8 mouse cellular contexts compared by ENCODE assay signal in the genomic region with DNA sequence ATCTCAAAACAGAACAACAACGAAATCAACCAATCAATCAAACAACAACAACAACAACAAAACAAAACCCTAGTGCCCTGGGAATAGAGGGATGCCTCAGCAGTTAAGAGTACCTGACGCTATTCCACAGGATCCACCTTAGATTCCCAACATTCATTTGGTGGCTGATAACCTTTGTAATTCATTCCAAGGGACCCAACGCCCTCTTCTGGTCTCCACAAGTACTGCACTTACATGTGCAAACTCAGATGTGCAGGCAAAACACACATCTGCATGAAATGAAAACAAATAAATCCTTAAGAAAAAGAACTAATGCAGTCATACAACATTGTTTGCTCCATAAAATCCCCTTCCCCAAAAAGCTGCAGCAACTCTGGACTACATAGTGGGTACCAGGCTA. TPM values are rescaled to one million over a fixed set of nuclear protein-coding genes. Genes with fewer than 3 reads are reported as not detected.
DNase-seq lines count a peak whose midpoint lies in the region; ATAC-seq and TF ChIP-seq lines count a peak whose summit lies in the region.

No protein-coding gene starts in this region.

- DNase-seq in hindbrain, postnatal 0 days (ENCODE audit: low spot score): peak; percentile 57
- DNase-seq in right cerebral cortex, postnatal 14 days: peak; percentile 35
- DNase-seq in right cerebral cortex, adult 18-20 months: no peak
- peak; percentile 28 for DNase-seq in WW6 (ENCODE audit: low read depth, low spot score)
- peak; percentile 42 for DNase-seq in retina, postnatal 1 day
- no peak for DNase-seq in c-Kit-positive CD71-positive TER-119-positive erythroid progenitor cells, embryonic 14.5 days (ENCODE audit: low spot score)
- DNase-seq in cerebellum, adult 11 months: no peak

- TF ChIP-seq CTCF in hindbrain, postnatal 0 days (IDR thresholded peaks at IDR 0.05; ENCODE audit: low read depth): peak; percentile 81

- H3K9me3 ChIP-seq in hindbrain, postnatal 0 days (ENCODE audit: low read length): no peaks in the 10 kb centered on the region
- no peaks in the 10 kb centered on the region for H3K9me3 ChIP-seq in hindbrain, embryonic 16.5 days (ENCODE audit: control insufficient read depth, low read length)

- no peak for ATAC-seq in hindbrain, postnatal 0 days
- ATAC-seq in hindbrain, embryonic 16.5 days: no peak

- WGBS in hindbrain, postnatal 0 days: 27% methylated on average over 3 of the region's 3 CpGs
- 32% methylated on average over 3 of the region's 3 CpGs for WGBS in hindbrain, embryonic 16.5 days

- no peaks in the 10 kb centered on the region for H3K27me3 ChIP-seq in hindbrain, postnatal 0 days (ENCODE audit: insufficient read depth, low read length)
- no peaks in the 10 kb centered on the region for H3K27me3 ChIP-seq in hindbrain, embryonic 16.5 days (replicated peaks; ENCODE audit: control insufficient read depth, insufficient read depth, low read length)

- no peaks in the 10 kb centered on the region for H3K36me3 ChIP-seq in hindbrain, postnatal 0 days (ENCODE audit: insufficient read depth, low read length)
- no peaks in the 10 kb centered on the region for H3K36me3 ChIP-seq in hindbrain, embryonic 16.5 days (ENCODE audit: control insufficient read depth, insufficient read depth, low read length)

- H3K9ac ChIP-seq in hindbrain, postnatal 0 days (replicated peaks; ENCODE audit: low read length): no peak overlapping the region
- H3K9ac ChIP-seq in hindbrain, embryonic 16.5 days (ENCODE audit: low read depth, low read length): no peak overlapping the region

- no peaks in the 10 kb centered on the region for H3K4me1 ChIP-seq in hindbrain, postnatal 0 days (ENCODE audit: insufficient read depth, low read length)
- no peaks in the 10 kb centered on the region for H3K4me1 ChIP-seq in hindbrain, embryonic 16.5 days (ENCODE audit: control insufficient read depth, insufficient read depth, low read depth, low read length)

- H3K4me3 ChIP-seq in hindbrain, postnatal 0 days (ENCODE audit: low read length): no peak overlapping the region
- no peak overlapping the region for H3K4me3 ChIP-seq in hindbrain, embryonic 16.5 days (ENCODE audit: low read length)

- H3K27ac ChIP-seq in hindbrain, postnatal 0 days: no peak overlapping the region
- H3K27ac ChIP-seq in hindbrain, embryonic 16.5 days (ENCODE audit: low read depth, low read length): no peak overlapping the region

- no peak overlapping the region for H3K4me2 ChIP-seq in hindbrain, postnatal 0 days (ENCODE audit: low read depth, low read length)
- H3K4me2 ChIP-seq in hindbrain, embryonic 16.5 days (ENCODE audit: low read length): no peak overlapping the region

RNA-seq across cellular contexts. Expression of a gene that starts 12.9 kb away (rescaled TPM):
- 42.8 and 67.4 TPM in 2 replicates for total RNA-seq in hindbrain, postnatal 0 days (2014; rRNA removed)
- polyA plus RNA-seq in hindbrain, postnatal 0 days (2015; fragmentation: Nextera tagmentation; extraction: Ambion mirVana): 36.5 and 36.6 TPM in 2 replicates
- 47.3 and 47.6 TPM in 2 replicates for polyA plus RNA-seq in hindbrain, embryonic 16.5 days (2015; fragmentation: Nextera tagmentation; extraction: Ambion mirVana)

Comparison
In these comparisons a context has a peak if more than half of its experiments do, and no peak if none do; other contexts are left out.
1. DNase-seq: peak in hindbrain, postnatal 0 days (single experiment), right cerebral cortex, postnatal 14 days (single experiment), WW6 (single experiment) and retina, postnatal 1 day (single experiment); none in right cerebral cortex, adult 18-20 months (single experiment), c-Kit-positive CD71-positive TER-119-positive erythroid progenitor cells, embryonic 14.5 days (single experiment) and cerebellum, adult 11 months (single experiment).